Mouse (Mus musculus) WW6 (cell line): ENCODE measurements around the gene Foxe1.
A peak's percentile ranks its signal among the peaks of the same experiment; 100 is the strongest.

Experiments
- DNase-seq: peaks from one replicate; pipeline ENCODE4 v3.0.0-alpha.2; 2013; ENCODE audit warnings: low read depth, low spot score

Foxe1 gene

DNA sequence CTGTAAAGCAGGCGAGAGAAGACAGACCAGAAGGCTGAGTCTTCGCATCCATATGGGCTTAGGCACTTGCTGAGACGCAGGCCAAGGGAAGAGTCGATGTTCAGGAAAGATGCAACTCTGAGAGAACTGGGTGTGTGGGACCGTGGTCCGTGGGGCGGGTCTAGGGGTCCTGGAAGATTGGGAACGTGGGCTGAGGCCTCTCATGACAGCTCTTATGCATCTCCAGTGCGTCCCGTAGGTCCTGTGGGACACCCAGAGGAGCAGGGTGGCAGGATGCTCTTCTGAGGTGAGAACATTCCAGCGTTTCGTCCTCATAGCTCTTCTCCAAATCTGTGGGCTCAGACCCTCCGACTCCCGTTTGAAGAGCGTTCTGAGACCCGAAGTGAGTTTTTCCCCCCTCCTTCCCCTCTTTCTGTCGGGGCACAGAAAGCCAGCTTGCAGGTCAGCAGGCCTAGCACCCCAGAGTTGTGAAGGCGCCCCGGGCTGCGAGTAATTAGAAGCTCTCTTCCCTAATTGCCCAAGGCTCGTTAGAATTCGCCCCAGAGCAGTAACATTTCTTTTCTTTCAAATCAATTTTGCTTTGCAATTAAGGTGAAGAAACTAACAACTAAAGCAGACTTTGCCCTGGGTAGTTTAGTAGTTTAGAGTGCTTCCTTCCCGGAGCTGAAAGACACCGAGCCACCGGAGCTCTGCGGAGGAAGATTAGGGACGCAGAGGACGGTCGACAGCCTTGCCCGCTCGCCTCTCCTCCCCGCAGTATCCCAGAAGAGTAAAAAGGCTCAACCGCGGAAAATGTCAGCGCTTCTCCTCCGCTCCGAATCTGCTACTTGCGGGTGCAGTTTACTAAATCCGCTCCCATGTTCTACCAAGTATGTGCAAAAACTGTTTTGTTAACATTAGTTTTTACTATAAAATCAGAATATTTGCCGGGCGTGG lies 4.4 kb downstream of the Foxe1 start:
- no peak for DNase-seq

- DNase-seq: no peak
Measured at GRCm38 (mm10) chr4:46348897-46349296, 5.5 kb downstream of the Foxe1 start.

GRCm38 (mm10) chr4:46349530-46349929 lies 6.1 kb downstream of the Foxe1 start:
- DNase-seq: no peak

GRCm38 (mm10) chr4:46353045-46353444 lies 9.6 kb downstream of the Foxe1 start:
- DNase-seq: no peak

- DNase-seq: no peak
Measured at GRCm38 (mm10) chr4:46356351-46357133, 13.1 kb downstream of the Foxe1 start.

DNA sequence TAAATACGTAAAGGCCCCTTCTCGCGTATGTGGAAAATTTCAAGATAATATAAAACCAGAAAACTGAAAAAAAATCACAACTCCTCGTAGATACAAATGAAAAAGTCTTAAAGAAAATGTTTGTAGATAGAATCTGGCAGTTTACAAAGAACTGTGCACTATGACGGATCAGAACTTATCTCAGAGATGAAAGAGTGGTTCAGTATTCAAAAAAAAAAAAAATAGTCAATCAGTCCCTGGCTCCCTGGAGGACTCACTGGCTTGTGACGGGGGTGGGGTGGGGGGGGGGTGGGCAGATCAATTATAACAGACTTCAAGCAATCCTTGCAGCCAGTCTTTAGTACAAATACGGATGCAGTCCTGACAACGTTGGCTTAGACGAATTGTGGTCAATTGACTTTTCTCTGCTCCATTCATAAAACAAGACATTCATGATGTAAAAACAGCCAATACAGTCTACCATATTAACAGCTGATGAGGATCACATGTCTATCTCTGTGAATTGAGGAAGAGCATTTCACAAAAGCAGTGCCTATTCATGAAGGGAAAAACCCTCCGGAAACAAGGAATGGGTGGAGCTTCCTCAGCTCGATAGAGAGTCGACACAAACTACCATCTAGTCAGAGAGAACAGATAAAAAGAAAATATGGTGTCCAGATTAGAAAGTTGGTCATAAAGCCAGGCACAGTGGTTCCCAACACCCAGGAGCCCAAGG lies 16.3 kb downstream of the Foxe1 start:
- DNase-seq: no peak

- DNase-seq: no peak
Measured at GRCm38 (mm10) chr4:46361258-46361657, 17.8 kb downstream of the Foxe1 start.

- no peak for DNase-seq
Measured at GRCm38 (mm10) chr4:46364360-46364759, 21.0 kb downstream of the Foxe1 start.

DNA sequence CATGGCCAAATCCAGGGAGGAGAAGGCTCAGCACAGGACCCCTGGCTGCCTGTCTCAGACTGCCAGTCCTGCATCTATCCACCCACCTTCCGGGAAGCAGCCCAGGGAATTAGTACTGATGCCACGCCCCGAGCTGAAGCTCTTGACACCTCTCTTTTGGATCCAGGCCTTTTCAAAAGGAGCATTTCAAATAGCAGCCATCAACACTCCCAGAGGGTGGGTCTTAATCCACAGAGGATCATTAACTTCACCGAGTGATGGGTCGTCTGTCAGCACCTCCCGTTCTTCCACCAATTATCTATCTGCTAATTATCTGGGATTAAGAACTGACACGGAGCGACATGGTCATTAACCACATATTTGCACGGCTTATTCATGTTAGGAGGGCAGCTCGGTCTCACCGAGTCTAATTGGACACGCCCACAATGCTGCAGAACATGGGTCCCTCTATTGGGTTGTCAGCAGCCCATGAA lies 24.1 kb downstream of the Foxe1 start:
- no peak for DNase-seq

DNA sequence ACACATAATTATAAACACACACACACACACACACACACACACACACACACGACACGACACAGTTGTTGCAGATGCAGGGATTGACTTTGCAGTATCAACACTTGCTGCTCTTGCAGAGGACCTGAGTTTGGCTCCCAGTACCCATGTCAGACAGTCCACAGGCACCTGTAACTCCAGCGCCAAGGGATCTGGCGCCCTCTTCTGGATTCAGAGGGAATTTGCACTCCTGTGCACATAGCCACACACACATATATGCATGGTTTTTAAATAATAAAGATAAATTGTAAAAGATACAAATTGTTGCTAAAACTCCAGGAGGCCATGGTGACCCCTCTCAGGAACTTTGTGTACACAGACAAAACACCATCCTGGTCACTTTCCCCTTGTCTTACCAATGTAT lies 25.7 kb downstream of the Foxe1 start:
- DNase-seq: no peak

DNA sequence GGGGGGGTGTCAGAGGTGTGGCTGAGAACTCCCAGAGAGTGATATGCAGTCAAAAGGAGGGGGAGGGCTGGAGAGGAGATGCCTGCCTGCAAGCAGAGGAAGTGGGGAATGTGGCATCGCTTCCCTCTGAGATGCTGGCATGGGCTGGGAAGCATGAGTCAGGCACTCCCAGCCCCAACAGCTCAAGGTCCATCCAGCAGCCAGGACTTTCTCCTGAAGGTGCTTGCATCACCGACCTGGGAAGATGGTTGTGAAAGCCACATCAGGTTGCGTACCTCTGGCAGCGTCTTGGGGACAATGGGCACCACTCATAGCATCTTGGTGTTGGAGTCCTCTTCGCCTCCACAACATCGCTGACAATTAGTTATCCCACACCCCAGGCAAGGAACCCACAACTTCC lies 27.0 kb downstream of the Foxe1 start:
- DNase-seq: no peak

- DNase-seq: no peak
Measured at GRCm38 (mm10) chr4:46371030-46371429, 27.6 kb downstream of the Foxe1 start.

- no peak for DNase-seq
Measured at GRCm38 (mm10) chr4:46374455-46374854, 31.0 kb downstream of the Foxe1 start.

DNA sequence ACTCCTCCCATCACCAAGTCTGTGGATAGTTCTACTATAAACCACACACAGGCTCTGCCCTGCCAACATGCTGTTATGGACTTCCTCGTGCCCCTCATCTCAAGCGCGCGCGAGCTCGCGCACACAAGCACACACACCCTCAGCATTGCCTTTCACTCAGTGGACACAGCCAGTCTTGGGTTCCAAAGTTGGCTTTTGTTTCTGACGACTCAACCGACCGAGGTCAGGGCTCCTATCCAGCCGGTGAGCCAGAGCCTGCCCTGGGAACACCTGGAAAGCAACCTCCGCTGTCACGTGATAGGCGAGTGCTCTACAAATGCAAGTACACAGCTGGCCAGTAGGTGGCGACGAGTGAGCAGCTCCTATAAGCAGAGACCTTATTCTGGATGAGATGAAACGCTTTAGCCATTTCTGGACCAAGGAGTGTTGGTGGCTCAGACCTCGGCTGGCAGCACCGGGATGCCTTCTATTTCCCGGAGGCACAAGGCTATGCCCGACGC lies 31.5 kb downstream of the Foxe1 start:
- DNase-seq: peak; percentile 86

DNA sequence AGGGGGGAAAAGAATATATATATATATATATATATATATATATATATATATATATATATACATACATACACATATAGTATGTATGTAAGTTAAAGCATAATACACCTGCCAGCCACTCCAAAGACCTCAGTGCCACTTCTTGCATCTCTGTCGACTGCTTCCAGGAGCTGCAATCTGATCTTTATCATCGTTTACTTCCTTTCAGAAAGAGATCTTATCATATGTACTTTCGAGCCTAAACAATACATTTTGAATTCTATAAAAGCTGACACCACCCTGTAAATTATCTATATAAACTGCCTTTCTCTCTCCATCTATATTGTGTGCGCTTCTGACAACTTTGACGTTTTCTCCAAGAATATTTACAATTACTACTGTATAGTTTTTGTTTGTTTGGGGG lies 45.1 kb downstream of the Foxe1 start:
- DNase-seq: no peak

- peak; percentile 95 for DNase-seq
Measured at GRCm38 (mm10) chr4:46389013-46389611, 45.7 kb downstream of the Foxe1 start, which contains the start of gene Trmo. TSS of gene Trmo (minus strand) at chr4:46389437.

- DNase-seq: no peak
Measured at GRCm38 (mm10) chr4:46389612-46390341, 46.4 kb downstream of the Foxe1 start.

- DNase-seq: peak; percentile 73
Measured at GRCm38 (mm10) chr4:46390390-46390970, 47.1 kb downstream of the Foxe1 start.

- no peak for DNase-seq
Measured at GRCm38 (mm10) chr4:46394388-46394787, 51.0 kb downstream of the Foxe1 start.

- no peak for DNase-seq
Measured at GRCm38 (mm10) chr4:46395736-46396135, 52.3 kb downstream of the Foxe1 start.
